Mouse (Mus musculus) layer of hippocampus, postnatal 25 days (tissue): ENCODE measurements at regions not wholly inside any gene's neighbourhood (a gene's known extent, or its start where the extent isn't known, plus 50 kb on each side); places are given as distances from the start of the nearest gene placed in this dataset.
"Not testable (repeated sequence)": the region's sequence is repeated elsewhere in the genome, so short reads cannot be mapped to it uniquely, and the experiment has no call there.

Experiments used
- DNase-seq, 2 experiments: peaks; one replicate each; pipeline ENCODE4 v3.0.0; 2022; ENCODE audit warnings: mixed read lengths in 2 of 2, low spot score in 1 of 2; ENCODE audit errors: extremely low spot score in 1 of 2

GRCm38 (mm10) chr10:45852688-45853087 is 275.1 kb downstream of the Hace1 start:
- no peak for DNase-seq

- no peak for DNase-seq
Measured at GRCm38 (mm10) chr10:45855514-45855913, 277.9 kb downstream of the Hace1 start.

GRCm38 (mm10) chr10:45859137-45859536 is 281.5 kb downstream of the Hace1 start:
- no peak for DNase-seq

- no peak for DNase-seq
Measured at GRCm38 (mm10) chr10:45859909-45860308, 282.3 kb downstream of the Hace1 start.

GRCm38 (mm10) chr10:45860696-45861095 is 283.1 kb downstream of the Hace1 start:
- DNase-seq = no peak

GRCm38 (mm10) chr10:45865793-45866192 is 288.2 kb downstream of the Hace1 start:
- DNase-seq = no peak

- DNase-seq = no peak
Measured at GRCm38 (mm10) chr10:45866860-45867259, 289.2 kb downstream of the Hace1 start.

GRCm38 (mm10) chr10:45871028-45871427 is 293.4 kb downstream of the Hace1 start:
- DNase-seq = no peak

GRCm38 (mm10) chr10:45872007-45872890 is 294.6 kb downstream of the Hace1 start:
- DNase-seq = no peak

- DNase-seq = no peak
Measured at GRCm38 (mm10) chr10:45873805-45874780, 296.5 kb downstream of the Hace1 start.

- not testable (repeated sequence) for DNase-seq
Measured at GRCm38 (mm10) chr10:45875287-45875686, 297.7 kb downstream of the Hace1 start.

- DNase-seq = no peak
Measured at GRCm38 (mm10) chr10:45883745-45884144, 306.1 kb downstream of the Hace1 start.

GRCm38 (mm10) chr10:45886636-45887035 is 309.0 kb downstream of the Hace1 start:
- DNase-seq = no peak

- peak; percentile 14 to 16 for DNase-seq
Measured at GRCm38 (mm10) chr10:45888835-45889234, 311.2 kb downstream of the Hace1 start.

GRCm38 (mm10) chr10:45889381-45889951 is 311.8 kb downstream of the Hace1 start:
- no peak for DNase-seq

- DNase-seq = no peak
Measured at GRCm38 (mm10) chr10:45890088-45890626, 312.5 kb downstream of the Hace1 start.

- DNase-seq = no peak
Measured at GRCm38 (mm10) chr10:45892464-45892863, 314.8 kb downstream of the Hace1 start.

- no peak for DNase-seq
Measured at GRCm38 (mm10) chr10:45893894-45894831, 316.5 kb downstream of the Hace1 start.

GRCm38 (mm10) chr10:45916928-45917327 is 339.3 kb downstream of the Hace1 start:
- DNase-seq = no peak
